Mouse (Mus musculus) induced T-regulatory cell, adult 2 months (primary cell): ENCODE data around the gene Grik2.

Source experiments
- DNase-seq: peaks from one replicate; pipeline ENCODE4 v3.0.0-alpha.2; 2012; ENCODE audit warnings: low read depth

Gene Grik2

GRCm38 (mm10) chr10:49788381-49788906 lies at the start of gene Grik2:
Grik2 (minus strand) TSS chr10:49788766.
- DNase-seq, result no peak

- DNase-seq, result no peak
Observed at GRCm38 (mm10) chr10:49834392-49834791, 45.8 kb upstream of the Grik2 start.

GRCm38 (mm10) chr10:49807276-49807675 lies 18.7 kb upstream of the Grik2 start:
- no peak for DNase-seq

- DNase-seq, result no peak
Observed at GRCm38 (mm10) chr10:49801001-49801400, 12.4 kb upstream of the Grik2 start.

DNA sequence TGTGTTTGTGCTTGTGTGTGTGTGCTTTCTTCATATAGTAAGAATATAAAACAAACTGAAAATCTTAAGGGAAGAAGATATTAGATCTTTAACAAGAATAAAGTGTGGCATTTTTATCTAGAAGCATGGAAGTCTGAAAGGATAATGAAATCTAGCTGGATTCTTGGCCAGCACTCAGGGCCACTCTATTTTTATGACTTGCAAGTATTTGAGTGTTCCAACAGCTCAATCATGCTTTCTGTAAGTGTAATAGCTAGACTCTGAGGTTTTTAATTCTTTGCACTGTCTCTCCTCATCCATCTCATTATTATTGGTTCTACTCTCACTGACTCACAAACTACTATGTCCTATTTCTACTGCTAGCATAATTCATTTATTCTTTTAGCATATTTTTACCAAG lies 5.6 kb upstream of the Grik2 start:
- DNase-seq, result no peak

GRCm38 (mm10) chr10:49790326-49790725 lies 1.8 kb upstream of the Grik2 start:
- no peak for DNase-seq

DNA sequence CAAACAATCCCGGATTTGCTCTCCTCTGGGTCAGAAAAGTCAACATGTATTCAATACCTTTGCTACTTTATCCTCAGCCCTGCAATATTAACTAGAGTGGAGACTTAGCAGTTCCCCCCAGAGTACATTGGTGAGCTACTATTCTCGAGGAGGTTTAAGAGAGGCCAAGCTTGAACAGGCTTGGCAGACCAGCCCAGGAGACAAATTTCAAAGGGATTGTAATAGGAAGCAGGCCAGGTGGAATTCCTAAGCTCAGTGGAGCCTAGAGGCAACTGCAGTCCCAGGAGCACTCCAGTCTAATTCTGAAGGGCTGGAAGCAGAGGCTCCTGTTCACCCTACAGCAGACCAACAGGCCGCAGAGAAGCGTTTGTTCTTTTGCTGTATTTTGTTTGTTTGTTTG lies 1.1 kb upstream of the Grik2 start:
- no peak for DNase-seq

DNA sequence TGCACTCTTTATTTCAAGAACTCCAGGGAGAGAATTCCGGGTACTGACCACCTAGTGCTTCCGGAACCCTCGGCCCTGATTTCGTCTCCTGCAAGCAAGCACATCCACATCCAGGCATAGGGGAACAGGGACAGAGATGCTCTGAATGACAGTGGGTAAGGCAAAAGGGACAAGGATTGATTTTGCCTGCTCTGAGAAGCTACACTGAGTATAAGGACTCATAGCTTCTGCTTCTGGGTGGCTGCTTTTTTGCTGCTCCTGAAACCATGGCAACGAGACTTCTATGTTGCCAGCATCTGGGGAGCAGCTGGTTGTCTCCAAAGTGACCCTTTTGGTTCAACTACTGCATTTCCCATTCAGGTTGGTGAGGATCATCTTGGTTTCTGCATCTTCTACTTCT lies 348 bp upstream of the Grik2 start:
- DNase-seq, result no peak

DNA sequence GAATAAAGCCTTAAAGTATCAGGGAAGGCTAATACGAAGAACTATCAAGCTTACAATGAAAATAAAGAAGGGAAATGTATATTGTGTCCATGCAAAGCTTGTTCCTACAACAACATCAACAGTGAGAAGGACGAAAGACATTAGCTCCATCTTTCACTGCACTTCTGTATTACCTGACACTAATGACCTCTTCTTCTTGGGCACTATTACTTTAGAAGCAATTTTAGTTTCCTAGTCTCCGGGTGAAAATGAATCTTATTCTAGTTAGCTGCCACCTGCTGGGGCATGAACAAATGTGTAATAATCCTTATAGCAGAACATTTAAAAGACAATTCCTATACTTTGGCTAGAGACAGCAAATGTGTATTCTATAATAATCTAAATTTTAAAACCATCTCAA lies 1.9 kb downstream of the Grik2 start:
- DNase-seq, result no peak

DNA sequence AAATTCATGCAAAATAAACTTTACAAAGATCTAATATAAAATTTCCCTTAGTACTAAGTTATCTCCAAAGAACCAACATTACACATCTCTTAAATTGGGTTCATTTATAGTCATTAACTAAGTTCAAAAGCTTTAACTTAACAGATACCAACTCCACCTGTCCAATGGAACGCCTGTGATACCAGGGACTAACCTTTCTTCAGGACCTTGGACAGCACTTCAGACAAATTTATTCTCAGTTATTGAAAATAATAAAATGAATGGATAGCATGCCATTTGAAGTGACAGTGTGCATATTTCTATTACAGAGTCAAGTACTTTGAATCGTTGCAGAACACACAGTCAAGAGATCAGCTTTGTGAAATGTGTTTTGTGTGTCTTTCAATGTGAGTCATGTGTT lies 3.1 kb downstream of the Grik2 start:
- DNase-seq, result no peak

DNA sequence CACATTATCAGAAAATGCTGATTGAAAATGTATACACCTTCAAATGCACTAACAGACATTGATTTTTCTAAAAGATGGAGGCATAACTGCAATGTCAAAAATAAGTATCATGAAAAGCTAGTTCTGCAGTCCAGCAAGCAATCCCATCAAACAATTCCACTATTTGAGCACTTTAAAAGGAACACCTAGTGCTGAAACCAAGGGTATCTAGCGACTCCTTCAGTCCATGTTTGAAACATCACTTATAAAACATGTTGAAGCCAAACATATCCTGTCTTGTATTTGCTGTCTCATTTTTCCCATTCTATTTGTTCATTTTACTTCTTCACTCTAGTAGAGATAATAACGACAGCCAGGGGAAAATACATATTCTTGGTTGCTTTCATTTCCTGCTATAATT lies 3.7 kb downstream of the Grik2 start:
- no peak for DNase-seq

GRCm38 (mm10) chr10:49782741-49783691 lies 5.5 kb downstream of the Grik2 start:
- no peak for DNase-seq

DNA sequence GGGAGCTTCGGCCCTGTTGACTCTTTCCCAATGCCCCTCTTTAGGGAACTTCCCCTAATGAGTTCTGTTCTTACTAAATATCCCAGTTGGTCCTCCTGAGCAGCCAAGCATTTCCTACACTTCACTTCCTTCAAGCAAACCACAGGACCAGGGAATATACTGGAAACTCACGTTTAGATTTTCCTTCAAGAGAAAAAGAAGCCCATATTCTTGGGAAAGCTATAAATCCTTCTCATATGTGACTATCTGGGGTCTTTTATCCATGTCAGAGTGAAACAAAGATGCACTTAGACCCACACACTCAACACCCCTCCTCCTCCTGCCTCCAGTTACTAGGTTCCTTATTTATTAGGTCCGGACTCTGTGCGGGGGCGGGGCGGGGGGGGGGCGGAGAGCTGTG lies 6.5 kb downstream of the Grik2 start:
- DNase-seq, result no peak

DNA sequence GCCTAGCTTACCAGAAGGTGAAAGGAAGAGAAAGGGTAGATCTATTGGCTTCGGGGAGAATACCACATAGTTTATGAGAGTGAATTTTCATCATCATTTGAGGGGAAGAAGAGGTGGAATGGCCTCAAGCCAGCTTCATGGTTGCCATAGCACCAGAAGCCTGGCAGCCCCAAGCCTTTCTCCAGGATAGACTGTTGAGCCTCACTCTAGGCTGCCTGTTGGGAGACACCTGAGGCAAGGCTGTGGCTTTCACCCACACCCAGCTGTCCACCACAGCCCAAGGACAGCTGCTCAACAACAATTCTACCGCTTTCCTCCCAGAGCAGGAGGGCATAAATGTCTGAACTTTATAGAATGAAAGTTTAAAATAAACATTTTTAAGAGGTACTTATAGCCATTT lies 8.1 kb downstream of the Grik2 start:
- no peak for DNase-seq

- no peak for DNase-seq
Observed at GRCm38 (mm10) chr10:49768897-49769296, 19.7 kb downstream of the Grik2 start.

DNA sequence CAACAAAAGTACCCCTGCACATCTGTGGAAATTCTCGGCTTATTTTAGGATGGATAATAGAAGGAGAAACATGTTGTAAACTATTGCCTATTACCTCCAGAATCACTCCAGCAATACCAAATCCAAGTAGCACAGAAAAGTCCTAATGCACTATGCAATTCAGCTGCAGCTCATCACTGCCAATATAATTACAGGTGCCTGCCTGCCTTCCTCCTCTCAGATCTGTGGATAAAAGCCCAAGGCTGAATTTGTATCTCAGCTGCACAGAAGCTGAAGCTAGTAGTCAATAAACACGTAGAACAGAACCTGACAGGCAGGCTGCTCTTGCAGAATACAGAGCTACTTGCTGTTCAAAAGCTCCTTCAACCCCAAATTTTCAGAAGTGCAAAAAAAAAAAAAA lies 21.0 kb downstream of the Grik2 start:
- no peak for DNase-seq

- no peak for DNase-seq
Observed at GRCm38 (mm10) chr10:49762607-49763006, 26.0 kb downstream of the Grik2 start.

- no peak for DNase-seq
Observed at GRCm38 (mm10) chr10:49751769-49752168, 36.8 kb downstream of the Grik2 start.

GRCm38 (mm10) chr10:49731841-49732240 lies 56.7 kb downstream of the Grik2 start:
- DNase-seq, result no peak

DNA sequence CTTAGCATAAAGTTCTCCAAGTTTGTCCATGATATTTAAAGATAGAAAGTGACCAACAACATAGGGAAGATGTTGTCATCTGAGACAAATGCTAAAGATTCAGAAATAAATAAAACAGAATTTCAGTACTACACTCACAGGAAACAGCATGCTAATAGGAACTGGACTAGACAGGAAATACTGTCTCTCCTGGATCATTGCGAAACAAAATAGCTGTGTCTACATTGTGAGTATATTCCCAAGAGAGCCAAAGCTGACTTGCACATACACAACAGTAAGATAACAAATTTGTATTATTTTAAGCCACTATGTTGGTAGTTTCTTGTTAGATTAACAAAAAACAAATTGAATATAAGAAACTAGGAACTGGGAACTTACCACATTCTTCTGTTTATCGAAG lies 64.9 kb downstream of the Grik2 start:
- DNase-seq, result no peak

GRCm38 (mm10) chr10:49716856-49717255 lies 71.7 kb downstream of the Grik2 start:
- DNase-seq, result no peak

GRCm38 (mm10) chr10:49709748-49710147 lies 78.8 kb downstream of the Grik2 start:
- DNase-seq, result no peak

DNA sequence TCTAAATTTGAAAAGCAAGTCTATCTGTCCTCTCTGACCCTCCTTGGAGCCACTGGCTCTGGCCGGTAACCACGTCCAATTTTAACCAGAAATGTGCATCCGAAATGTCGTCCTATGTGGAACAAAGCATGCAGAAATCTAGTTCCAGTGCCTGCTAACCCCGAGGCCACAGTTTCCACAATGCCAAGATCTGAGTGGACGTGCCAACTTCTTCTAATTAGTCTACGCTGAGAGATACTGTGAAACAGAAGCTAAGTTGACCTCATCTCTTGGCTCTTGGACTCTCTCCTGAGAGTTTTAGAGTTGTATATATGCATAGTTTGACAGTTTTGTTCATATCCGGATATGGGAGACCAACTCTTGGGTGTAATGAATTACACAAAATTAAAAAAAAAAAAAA lies 84.1 kb downstream of the Grik2 start:
- DNase-seq, result no peak

DNA sequence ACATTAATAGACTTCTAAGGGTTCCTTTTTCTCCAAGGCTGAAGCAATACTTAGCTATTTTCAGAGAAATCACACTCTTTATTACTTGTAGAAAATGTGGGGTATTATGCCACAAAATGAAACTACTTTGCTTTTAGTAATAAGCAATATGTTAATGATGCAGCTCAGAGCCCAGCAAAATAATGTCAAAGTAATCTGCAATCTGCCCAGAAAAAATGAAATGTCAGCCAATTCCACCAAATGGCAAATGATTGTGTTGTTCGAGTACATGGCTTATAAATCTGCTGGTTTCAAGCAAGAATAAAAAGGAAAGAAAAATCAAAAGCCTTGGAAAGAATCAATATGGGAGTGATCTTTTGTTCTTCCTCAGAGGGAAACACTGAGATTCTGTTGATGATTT lies 136.2 kb downstream of the Grik2 start:
- DNase-seq, result no peak
